In genomic region chr7:68829861-68830260, GRCm38 (mm10) we compare ENCODE assay signal across 8 mouse cellular contexts.
DNase-seq lines count a peak whose midpoint lies in the region; ATAC-seq lines count a peak whose summit lies in the region.

No protein-coding gene starts in this region.

- H3K27ac ChIP-seq in hindbrain, embryonic 16.5 days (ENCODE audit: low read depth, low read length): no peak overlapping the region

- no peaks in the 10 kb centered on the region for H3K36me3 ChIP-seq in hindbrain, embryonic 16.5 days (ENCODE audit: control insufficient read depth, insufficient read depth, low read length)

- H3K9me3 ChIP-seq in hindbrain, embryonic 16.5 days (ENCODE audit: control insufficient read depth, low read length): no peaks in the 10 kb centered on the region

- peak; percentile 76 for DNase-seq in R1 (ENCODE audit: low read depth, low spot score)
- peak; percentile 60 for DNase-seq in cerebellum, adult 8-10 months
- DNase-seq in frontal cortex, adult 2 months (ENCODE audit: extremely low spot score in 1 of 2, low spot score in 1 of 2): peak; percentile 49 to 95
- DNase-seq in layer of hippocampus, postnatal 14 days (ENCODE audit: low spot score in 2 of 2): peak; percentile 77 to 86
- DNase-seq in lung, postnatal 4 days: peak; percentile 72 to 81
- peak; percentile 66 for DNase-seq in retina, postnatal 7 days (ENCODE audit: low read depth, low spot score)
- DNase-seq in urinary bladder, postnatal 14 days (ENCODE audit: low spot score): peak; percentile 90

- no peak overlapping the region for H3K9ac ChIP-seq in hindbrain, embryonic 16.5 days (ENCODE audit: low read depth, low read length)

- WGBS in hindbrain, embryonic 16.5 days: 18% methylated on average over 8 of the region's 8 CpGs

- H3K4me2 ChIP-seq in hindbrain, embryonic 16.5 days (ENCODE audit: low read length): no peak overlapping the region

- no peaks in the 10 kb centered on the region for H3K27me3 ChIP-seq in hindbrain, embryonic 16.5 days (replicated peaks; ENCODE audit: control insufficient read depth, insufficient read depth, low read length)

- no peak overlapping the region for H3K4me3 ChIP-seq in hindbrain, embryonic 16.5 days (ENCODE audit: low read length)

- no peaks in the 10 kb centered on the region for H3K4me1 ChIP-seq in hindbrain, embryonic 16.5 days (ENCODE audit: control insufficient read depth, insufficient read depth, low read depth, low read length)

- peak; percentile 89 for ATAC-seq in hindbrain, embryonic 16.5 days
